Mouse (Mus musculus): ENCODE data around the gene Dusp14. TPM values are rescaled to one million over a fixed set of nuclear protein-coding genes. Genes with fewer than 3 reads are reported as not detected.
A peak's percentile ranks its signal among the peaks of the same experiment; 100 is the strongest.

Dusp14 gene
- polyA plus RNA-seq, 1 experiment from 2014 or later = 9.1 TPM

- Histone ChIP-seq H3K36me3 (no peaks in the 10 kb centered on the region), H3K9ac (replicated peaks) (no peak overlapping the region), H3K4me1 (replicated peaks) (peaks cover 26% of the 10 kb centered on the region), H3K27me3 (peaks cover 32% of the 10 kb centered on the region), H3K27ac (no peak overlapping the region), H3K4me3 (replicated peaks) (no peak overlapping the region), H3K4me2 (replicated peaks) (no peak overlapping the region), H3K9me3 (no peaks in the 10 kb centered on the region)
- no peak for ATAC-seq
- WGBS = 94% methylated on average over 3 of the region's 3 CpGs
These were observed 5.3 kb downstream of the Dusp14 start for GRCm38 (mm10) chr11:84063631-84064209.

GRCm38 (mm10) chr11:84062805-84063204 lies 6.3 kb downstream of the Dusp14 start:
- ATAC-seq = no peak
- no peak overlapping the region for H3K4me2 ChIP-seq (replicated peaks)
- no peak overlapping the region for H3K9ac ChIP-seq (replicated peaks)
- 54% methylated on average over 2 of the region's 2 CpGs for WGBS
- no peaks in the 10 kb centered on the region for H3K36me3 ChIP-seq
- H3K9me3 ChIP-seq = no peaks in the 10 kb centered on the region
- H3K4me3 ChIP-seq (replicated peaks) = no peak overlapping the region
- H3K27ac ChIP-seq = no peak overlapping the region
- peaks cover 25% of the 10 kb centered on the region for H3K27me3 ChIP-seq
- H3K4me1 ChIP-seq (replicated peaks) = peaks cover 22% of the 10 kb centered on the region

- Histone ChIP-seq H3K9me3 (no peaks in the 10 kb centered on the region), H3K4me2 (replicated peaks) (no peak overlapping the region), H3K36me3 (no peaks in the 10 kb centered on the region), H3K27me3 (peaks cover 16% of the 10 kb centered on the region), H3K4me1 (replicated peaks) (peaks cover 13% of the 10 kb centered on the region), H3K4me3 (replicated peaks) (no peak overlapping the region), H3K27ac (no peak overlapping the region), H3K9ac (replicated peaks) (no peak overlapping the region)
- no peak for ATAC-seq
- 88% methylated on average over 2 of the region's 2 CpGs for WGBS
These were observed 7.2 kb downstream of the Dusp14 start for GRCm38 (mm10) chr11:84061881-84062280.

- Histone ChIP-seq H3K4me3 (replicated peaks) (no peak overlapping the region), H3K9ac (replicated peaks) (no peak overlapping the region), H3K4me2 (replicated peaks) (no peak overlapping the region), H3K36me3 (no peaks in the 10 kb centered on the region), H3K27me3 (peaks cover 3% of the 10 kb centered on the region), H3K4me1 (replicated peaks) (0 out of 2 replicates have a peak, but pooled peaks cover 4% of the 10 kb centered on the region), H3K9me3 (no peaks in the 10 kb centered on the region), H3K27ac (no peak overlapping the region)
- no peak for ATAC-seq
- 82% methylated on average over 6 of the region's 6 CpGs for WGBS
These were observed 8.4 kb downstream of the Dusp14 start for GRCm38 (mm10) chr11:84060635-84061034.

- Histone ChIP-seq H3K9me3 (no peaks in the 10 kb centered on the region), H3K36me3 (no peaks in the 10 kb centered on the region), H3K4me1 (replicated peaks) (0 out of 2 replicates have a peak, but pooled peaks cover 4% of the 10 kb centered on the region), H3K27ac (no peak overlapping the region), H3K27me3 (no peaks in the 10 kb centered on the region), H3K4me2 (replicated peaks) (no peak overlapping the region), H3K9ac (replicated peaks) (no peak overlapping the region), H3K4me3 (replicated peaks) (no peak overlapping the region)
- ATAC-seq = no peak
- 95% methylated on average over 2 of the region's 2 CpGs for WGBS
These were observed 9.3 kb downstream of the Dusp14 start for GRCm38 (mm10) chr11:84059784-84060183.

- no peak overlapping the region for H3K9ac ChIP-seq (replicated peaks)
- no peak overlapping the region for H3K4me3 ChIP-seq (replicated peaks)
- WGBS = 96% methylated on average over 2 of the region's 2 CpGs
- no peak for ATAC-seq
- H3K4me2 ChIP-seq (replicated peaks) = no peak overlapping the region
- H3K36me3 ChIP-seq = no peaks in the 10 kb centered on the region
- H3K4me1 ChIP-seq (replicated peaks) = peaks cover 11% of the 10 kb centered on the region; the same call in 1 of the 2 replicates
- no peak overlapping the region for H3K27ac ChIP-seq
- no peaks in the 10 kb centered on the region for H3K9me3 ChIP-seq
- H3K27me3 ChIP-seq = no peaks in the 10 kb centered on the region
These were observed 11.6 kb downstream of the Dusp14 start for GRCm38 (mm10) chr11:84057418-84057817.

GRCm38 (mm10) chr11:84053524-84054163 lies 15.4 kb downstream of the Dusp14 start:
- Histone ChIP-seq H3K4me2 (replicated peaks) (no peak overlapping the region), H3K36me3 (no peaks in the 10 kb centered on the region), H3K4me1 (replicated peaks) (peaks cover 9% of the 10 kb centered on the region), H3K27me3 (no peaks in the 10 kb centered on the region), H3K9ac (replicated peaks) (no peak overlapping the region), H3K4me3 (replicated peaks) (no peak overlapping the region), H3K27ac (peak overlapping the region; percentile 21; the same call in 1 of the 2 replicates), H3K9me3 (no peaks in the 10 kb centered on the region)
- ATAC-seq = peak; percentile 77
- 60% methylated on average over 10 of the region's 10 CpGs for WGBS

GRCm38 (mm10) chr11:84053055-84053454 lies 16.0 kb downstream of the Dusp14 start:
- Histone ChIP-seq H3K4me1 (replicated peaks) (peaks cover 15% of the 10 kb centered on the region), H3K4me2 (replicated peaks) (no peak overlapping the region), H3K9ac (replicated peaks) (no peak overlapping the region), H3K27ac (no peak overlapping the region), H3K4me3 (replicated peaks) (no peak overlapping the region), H3K27me3 (no peaks in the 10 kb centered on the region), H3K9me3 (no peaks in the 10 kb centered on the region), H3K36me3 (no peaks in the 10 kb centered on the region)
- ATAC-seq = no peak
- WGBS = 95% methylated on average over 7 of the region's 7 CpGs

GRCm38 (mm10) chr11:84048411-84048810 lies 20.6 kb downstream of the Dusp14 start:
- ATAC-seq = no peak; the same call in 1 of the 2 replicates
- WGBS = 54% methylated on average over 10 of the region's 10 CpGs
- Histone ChIP-seq H3K9ac (replicated peaks) (no peak overlapping the region), H3K4me1 (replicated peaks) (peaks cover 33% of the 10 kb centered on the region), H3K4me3 (replicated peaks) (no peak overlapping the region), H3K36me3 (no peaks in the 10 kb centered on the region), H3K9me3 (no peaks in the 10 kb centered on the region), H3K27me3 (peaks cover 16% of the 10 kb centered on the region), H3K4me2 (replicated peaks) (no peak overlapping the region), H3K27ac (no peak overlapping the region)

- Histone ChIP-seq H3K4me2 (replicated peaks) (no peak overlapping the region), H3K9me3 (no peaks in the 10 kb centered on the region), H3K4me3 (replicated peaks) (no peak overlapping the region), H3K27me3 (peaks cover 16% of the 10 kb centered on the region), H3K36me3 (no peaks in the 10 kb centered on the region), H3K27ac (no peak overlapping the region), H3K4me1 (replicated peaks) (peaks cover 43% of the 10 kb centered on the region), H3K9ac (replicated peaks) (no peak overlapping the region)
- ATAC-seq = no peak
- 78% methylated on average over 4 of the region's 4 CpGs for WGBS
These were observed 21.8 kb downstream of the Dusp14 start for GRCm38 (mm10) chr11:84047270-84047669.

GRCm38 (mm10) chr11:84044988-84045387 lies 24.1 kb downstream of the Dusp14 start:
- Histone ChIP-seq H3K27me3 (peaks cover 30% of the 10 kb centered on the region), H3K9me3 (no peaks in the 10 kb centered on the region), H3K4me1 (replicated peaks) (peaks cover 46% of the 10 kb centered on the region), H3K9ac (replicated peaks) (no peak overlapping the region), H3K4me3 (replicated peaks) (no peak overlapping the region), H3K36me3 (peaks cover 20% of the 10 kb centered on the region), H3K27ac (no peak overlapping the region), H3K4me2 (replicated peaks) (no peak overlapping the region)
- WGBS = 40% methylated on average over 1 of the region's 1 CpGs
- no peak for ATAC-seq

GRCm38 (mm10) chr11:84042808-84043762 lies 26.0 kb downstream of the Dusp14 start:
- peak overlapping the region; percentile 32 for H3K4me2 ChIP-seq (replicated peaks)
- ATAC-seq = peak; percentile 93
- no peak overlapping the region for H3K4me3 ChIP-seq (replicated peaks)
- peak overlapping the region; percentile 47; the same call in 1 of the 2 replicates for H3K9ac ChIP-seq (replicated peaks)
- H3K36me3 ChIP-seq = peaks cover 39% of the 10 kb centered on the region
- 16% methylated on average over 14 of the region's 14 CpGs for WGBS
- peaks cover 39% of the 10 kb centered on the region for H3K4me1 ChIP-seq (replicated peaks)
- H3K27ac ChIP-seq = peak overlapping the region; percentile 86
- H3K27me3 ChIP-seq = peaks cover 46% of the 10 kb centered on the region
- no peaks in the 10 kb centered on the region for H3K9me3 ChIP-seq
